Mouse (Mus musculus) telencephalon, adult 2 months (tissue): ENCODE measurements at regions not wholly inside any gene's neighbourhood (a gene's known extent, or its start where the extent isn't known, plus 50 kb on each side); places are given as distances from the start of the nearest gene placed in this dataset.

ENCODE experiments used
- DNase-seq: peaks from one replicate; pipeline ENCODE4 v3.0.0-alpha.2; 2011; ENCODE audit warnings: low read depth, low spot score

DNA sequence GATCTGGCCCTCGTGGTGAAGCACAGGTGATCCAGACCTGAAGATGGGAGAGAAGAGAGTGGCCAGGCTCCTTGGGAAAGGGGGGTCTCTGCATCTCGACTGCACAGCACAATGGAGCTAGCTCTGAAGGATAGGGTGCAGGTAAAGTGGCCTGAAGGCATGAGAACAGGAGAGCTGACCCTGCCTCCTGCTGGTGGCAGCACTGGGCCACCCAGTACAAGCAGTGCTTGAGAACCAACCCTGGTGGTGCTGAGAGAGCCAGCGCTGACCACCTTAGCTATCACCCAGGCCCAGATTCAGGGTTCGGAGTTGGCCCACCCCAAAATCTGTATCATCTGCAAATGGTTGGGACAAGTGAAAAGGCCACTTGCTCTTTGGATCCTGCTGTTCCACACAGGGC lies 66.2 kb downstream of the A730009L09Rik start:
- no peak for DNase-seq

DNA sequence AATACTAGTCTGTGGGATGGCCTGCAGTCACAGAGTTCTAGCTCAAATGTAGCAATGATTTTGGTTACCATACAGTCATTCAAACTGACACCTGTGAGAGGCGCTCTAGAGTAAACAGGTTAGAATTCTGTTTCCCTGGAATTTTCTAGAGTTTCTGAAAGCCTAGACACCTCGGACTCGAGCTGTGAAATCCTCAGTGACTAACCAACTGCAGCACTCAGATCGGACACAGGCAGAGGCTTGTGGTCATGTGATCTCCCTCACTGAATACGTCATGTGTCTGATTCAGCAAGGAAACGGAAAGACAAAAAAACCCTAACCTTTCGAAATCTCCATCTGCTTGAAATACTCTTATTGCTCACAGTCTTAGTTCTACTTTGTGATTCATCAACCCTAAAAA lies 68.4 kb downstream of the A730009L09Rik start:
- peak; percentile 41 for DNase-seq

DNA sequence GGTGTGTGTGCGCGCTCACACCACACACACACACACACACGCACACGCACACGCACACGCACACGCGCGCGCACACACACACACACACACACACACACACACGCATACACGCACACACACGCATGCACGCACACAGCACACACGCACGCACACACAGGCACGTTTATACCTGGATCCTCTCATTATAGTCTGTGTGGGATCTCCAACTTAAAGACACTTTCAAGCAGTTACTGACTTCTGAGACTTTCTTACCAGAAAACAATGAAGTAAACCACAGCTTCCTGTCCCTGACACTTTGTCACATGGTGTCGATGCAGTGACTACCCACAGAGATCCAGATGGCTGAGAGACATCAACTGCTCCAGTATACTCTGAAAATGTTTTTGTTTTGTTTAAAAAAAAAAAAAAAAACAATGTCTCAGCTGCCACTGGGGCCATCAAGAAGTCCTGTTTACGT lies 68.9 kb downstream of the A730009L09Rik start:
- DNase-seq, result no peak

DNA sequence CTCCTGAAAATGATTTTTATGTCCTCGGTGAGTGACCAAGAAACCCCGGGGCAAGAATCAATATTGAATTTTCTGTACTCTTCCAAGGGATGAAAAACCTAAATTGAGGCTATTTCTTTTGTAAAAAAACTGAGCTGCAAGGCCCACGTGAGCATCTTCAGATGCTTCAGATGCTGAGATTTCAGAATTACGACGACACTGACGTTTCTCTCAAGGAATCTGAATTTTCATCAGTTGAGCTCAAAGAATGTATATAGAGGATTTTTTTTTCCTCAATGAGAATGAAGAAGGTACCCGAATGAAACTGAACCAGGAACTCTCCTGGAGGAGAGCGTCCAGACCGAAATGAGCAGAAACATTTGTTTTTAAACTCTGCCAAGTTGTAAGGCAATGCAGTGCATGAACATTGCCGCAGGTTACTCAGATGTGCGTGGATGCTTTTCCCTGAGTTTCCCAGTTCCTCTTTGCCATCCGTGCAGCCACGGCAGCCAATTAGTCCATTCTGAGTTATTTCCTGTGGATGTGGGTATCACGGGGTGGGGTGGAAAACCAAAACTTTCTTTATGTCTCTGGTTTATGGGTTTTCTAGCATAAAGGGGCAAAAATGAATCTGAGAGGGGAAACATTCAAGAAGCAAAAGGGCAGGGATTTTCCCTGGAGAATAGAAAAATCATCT lies 69.9 kb downstream of the A730009L09Rik start:
- no peak for DNase-seq

DNA sequence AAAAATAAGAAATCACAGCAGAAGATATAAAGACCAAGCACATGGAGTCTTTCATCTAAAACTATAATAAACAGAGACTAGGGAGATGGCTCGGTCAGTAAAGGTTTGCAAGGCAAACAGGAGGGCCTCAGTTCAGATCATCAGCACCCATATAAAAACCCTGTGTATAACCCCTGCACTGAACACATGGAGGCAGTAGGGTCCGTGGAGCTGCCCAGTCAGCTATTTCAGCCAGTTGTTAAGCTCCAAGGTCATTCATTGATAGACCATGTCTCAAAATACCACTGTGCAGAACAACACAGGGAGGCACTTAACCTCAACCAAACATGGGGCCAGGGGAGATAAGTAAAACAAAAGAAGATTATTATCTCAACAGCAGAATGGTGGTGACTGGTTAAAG lies 78.1 kb downstream of the A730009L09Rik start:
- DNase-seq, result no peak

DNA sequence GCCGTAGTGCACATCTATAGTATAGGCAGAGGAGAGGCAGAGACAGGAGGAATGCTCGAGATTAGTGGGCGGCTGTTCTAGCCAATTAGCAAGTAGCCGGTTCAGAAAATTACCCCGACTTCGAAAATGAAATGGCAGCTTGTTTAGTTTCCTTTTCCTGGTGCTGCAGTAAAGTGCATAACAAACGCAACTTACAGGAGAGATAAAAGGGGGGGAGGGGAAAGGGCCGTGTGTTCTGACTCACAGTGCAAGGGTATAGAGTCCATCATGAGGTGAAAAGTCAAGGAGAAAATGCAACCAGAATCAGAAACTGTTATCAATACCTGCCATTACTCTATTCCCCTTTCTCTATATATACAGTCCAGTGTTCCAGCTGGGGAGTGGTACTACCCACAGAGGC lies 88.0 kb downstream of the A730009L09Rik start:
- no peak for DNase-seq

DNA sequence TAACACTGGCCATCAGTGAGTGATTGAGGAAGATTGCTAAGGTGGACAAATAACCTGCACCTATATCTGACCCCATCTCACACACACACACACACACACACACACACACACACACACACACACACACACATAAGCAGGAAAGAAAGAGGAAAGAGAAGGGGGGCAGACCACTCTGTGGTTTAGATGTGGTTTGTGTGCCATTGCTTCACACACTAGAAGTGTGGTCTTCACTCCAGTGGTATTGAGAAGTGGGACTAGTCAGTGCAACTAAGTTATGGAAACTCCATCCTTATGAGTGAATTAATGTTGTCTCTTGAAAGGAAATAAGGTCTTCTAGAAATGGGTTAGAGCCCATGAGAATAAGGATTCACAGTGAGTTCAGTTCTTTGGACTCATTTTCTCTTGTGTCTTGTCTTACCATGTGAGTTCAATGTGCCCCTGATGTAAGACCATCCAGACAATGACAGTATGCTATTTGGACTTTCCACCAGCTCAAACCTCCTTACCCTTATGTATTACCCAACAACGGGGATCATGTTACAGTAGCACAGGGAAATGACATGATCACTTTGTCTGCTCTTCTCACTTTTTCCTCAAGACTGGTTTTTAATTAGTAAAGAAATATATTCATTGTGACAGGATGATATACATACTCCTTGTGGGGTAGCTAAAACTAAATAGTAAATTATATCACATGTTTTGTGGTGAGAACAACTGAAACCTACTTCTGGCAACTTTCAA lies 88.7 kb downstream of the A730009L09Rik start:
- no peak for DNase-seq

DNA sequence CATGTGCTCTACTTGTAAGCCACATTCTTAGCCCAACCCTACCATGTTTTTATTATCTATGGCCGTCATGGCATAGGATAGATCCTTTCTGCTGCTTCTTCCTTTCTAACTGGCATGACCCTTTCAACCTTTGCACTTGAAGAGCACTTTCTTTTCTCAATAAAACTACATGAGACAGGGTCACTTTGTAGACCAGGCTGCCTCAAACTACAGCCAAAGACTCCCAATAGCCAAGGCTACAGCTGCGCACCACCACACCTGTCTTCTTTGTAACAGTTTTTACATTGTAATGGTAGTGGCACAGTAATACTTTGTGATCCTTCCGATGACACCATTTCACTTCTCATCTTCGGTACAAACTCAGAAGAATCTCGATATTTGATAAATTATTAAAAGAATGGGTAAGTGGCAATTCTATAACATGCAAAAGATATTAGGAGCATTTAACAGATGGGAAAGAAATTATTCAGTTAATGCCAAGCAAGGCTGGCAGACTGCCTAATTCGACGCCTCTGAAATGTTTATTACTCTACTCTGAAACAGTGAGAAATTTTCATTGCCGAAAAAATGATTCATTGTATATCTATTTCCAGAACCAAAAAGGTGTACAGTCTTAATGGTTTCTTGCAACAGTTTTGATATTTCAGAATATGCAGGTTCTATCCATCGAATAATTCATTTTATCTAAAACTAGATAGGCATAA lies 89.5 kb downstream of the A730009L09Rik start:
- no peak for DNase-seq

DNA sequence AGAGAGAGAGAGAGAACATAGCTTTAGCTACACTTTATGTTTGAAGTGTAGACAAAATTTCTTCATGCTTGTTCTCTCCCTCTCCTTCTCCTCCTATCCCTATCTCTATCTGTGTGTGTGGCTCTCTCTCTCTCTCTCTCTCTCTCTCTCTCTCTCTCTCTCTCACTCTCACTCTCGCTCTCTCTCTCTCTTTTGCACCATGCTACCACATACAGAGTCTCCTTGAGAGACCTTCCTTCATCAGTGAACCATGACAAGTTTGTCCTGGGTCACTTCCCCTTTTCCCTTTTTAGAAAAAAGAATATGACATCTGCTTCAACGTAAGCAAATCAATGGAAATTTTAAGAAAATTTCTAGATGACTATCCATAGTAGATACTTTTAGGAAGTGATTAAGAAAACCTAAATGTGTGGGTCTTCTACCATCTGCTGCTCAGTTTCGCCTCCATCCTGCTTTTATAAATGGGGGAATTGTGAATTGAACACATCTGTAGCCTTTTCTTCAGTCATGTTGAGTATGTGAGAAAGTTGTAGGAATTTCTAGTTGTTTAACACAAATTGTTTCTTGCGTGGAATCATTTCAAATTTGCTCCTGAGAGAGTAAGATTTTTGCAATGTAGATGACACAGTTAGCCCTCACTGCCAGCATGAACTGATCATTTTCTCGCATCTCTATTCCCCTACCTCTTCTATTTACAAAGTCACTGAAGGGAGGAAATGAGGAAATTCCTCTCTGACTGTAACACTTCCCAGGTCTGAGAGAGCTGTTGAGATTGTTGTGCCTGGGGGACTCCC lies 91.3 kb downstream of the A730009L09Rik start:
- DNase-seq, result no peak

DNA sequence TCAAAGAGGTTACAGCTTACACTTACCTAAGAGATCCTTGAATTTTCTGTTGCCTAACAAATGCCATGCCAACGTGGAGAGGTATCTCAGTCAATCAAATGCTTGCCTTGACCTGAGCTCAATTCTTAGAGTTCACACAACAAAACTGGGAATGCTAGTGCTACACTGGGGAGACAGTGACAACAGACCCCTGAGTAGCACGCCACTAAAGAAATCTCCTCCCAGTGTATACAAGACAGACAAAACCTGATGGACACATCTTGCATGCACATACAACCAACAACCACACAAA lies 91.8 kb downstream of the A730009L09Rik start:
- no peak for DNase-seq

DNA sequence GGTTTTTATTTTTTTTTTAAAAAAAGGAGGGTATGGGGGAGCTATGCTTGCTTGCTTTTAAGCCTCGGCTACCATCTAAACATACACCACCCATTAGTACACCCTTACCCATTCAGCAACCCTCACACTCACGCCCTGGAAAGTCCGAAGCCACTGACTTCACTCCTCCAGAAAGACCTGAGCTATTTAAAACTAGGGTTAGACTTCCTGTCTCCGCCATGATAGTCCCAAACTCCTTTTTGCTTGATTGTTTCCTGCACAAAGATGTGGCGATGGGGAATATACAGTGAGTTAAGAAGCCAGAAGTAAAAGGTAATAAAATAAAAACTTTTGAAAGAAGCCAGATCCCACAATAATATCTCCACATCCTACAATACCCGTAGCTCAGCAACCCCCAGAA lies 92.6 kb downstream of the A730009L09Rik start:
- no peak for DNase-seq

DNA sequence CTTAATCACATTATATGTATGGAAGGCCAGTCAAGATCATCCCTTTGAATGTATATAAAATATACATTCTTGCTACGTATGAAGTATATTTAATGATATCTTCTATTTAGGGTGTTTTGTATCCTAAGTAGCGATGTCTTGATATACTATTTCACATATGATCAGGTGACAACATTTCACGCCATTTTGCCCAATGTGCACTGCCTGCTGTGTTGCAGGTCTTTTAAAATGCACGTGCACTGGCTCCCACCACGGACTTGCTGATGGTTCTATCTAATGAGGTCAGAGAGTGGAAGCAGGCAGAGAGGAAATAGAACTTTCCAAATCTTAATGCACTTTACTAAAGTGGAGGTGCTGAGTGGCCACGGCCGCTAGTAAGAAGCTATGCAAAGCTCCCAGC lies 100.8 kb downstream of the A730009L09Rik start:
- DNase-seq, result no peak

DNA sequence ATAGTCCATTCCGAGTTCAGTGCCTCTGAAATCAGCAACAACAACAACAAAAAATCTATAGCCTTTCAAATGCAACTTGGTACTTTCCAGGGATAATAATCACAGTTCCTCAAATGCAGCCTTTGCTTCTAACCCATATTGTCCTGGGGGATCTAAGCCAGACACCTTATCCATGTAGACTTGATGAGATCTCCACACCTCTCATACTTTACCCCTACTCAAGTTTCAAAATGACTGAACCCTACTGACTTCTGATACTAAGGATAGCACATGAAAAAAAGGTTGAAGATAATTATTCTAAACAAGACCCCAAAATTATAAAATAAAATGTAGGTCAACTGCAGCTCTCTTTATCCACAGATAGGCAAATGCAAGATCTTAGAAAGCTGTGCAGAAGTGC lies 101.2 kb downstream of the A730009L09Rik start:
- no peak for DNase-seq

DNA sequence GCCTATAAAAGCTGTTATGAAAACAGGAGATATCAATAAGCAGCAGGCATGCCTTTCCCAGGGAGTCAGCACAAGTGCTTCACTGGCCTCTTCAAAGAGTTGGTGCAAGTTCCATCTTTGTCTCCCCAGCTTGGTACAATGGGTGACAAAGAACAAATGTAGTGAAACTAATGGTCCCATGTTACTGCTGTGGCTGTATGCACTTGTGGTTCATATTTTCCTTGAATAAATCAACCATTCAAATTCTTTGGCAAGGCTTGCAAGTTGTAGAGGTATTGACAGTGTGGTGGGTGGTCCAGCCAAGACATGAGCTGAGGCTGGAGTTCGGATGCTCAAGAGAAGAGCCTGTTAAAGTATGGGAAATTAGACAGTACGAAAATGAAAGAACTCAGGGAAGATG lies 103.5 kb downstream of the A730009L09Rik start:
- DNase-seq, result no peak

DNA sequence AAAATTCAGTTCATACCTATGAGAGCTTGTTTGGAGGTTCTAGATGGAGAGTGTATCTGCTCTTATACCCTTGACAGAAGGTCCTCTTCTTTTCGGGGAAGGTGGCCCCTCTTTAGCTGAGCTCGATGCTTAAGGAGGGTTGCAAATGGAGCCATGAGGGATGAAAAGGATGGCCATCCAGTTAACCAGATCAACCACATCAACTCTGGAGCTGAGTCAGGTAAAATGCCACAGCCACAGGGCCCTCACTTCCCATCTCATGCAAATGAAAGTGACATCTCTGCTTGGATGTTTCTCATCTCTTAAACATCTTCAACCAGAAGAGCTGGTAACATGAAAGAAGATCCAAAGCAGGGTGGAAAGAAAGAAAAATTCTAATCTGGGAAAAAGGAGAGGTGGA lies 105.0 kb downstream of the A730009L09Rik start:
- DNase-seq, result no peak

DNA sequence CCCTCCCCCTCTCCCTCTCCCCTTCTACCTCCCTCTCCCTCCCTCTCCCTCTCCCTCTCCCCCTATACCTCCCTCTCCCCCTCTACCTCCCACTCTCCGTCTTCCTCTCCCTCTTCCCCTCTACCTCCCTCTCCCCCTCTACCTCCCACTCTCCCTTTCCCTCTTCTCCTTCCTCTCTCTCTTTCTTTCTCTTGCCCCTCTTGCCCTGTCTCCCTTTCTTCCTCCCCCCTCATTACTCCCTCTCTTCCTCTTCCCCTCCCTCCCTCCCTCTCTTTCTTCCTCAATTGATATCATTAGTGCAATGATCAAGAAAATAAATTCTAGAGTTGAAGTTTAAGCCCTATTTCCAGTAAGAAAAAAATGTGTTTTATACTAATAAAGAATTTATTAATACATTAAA lies 105.9 kb downstream of the A730009L09Rik start:
- DNase-seq, result no peak

DNA sequence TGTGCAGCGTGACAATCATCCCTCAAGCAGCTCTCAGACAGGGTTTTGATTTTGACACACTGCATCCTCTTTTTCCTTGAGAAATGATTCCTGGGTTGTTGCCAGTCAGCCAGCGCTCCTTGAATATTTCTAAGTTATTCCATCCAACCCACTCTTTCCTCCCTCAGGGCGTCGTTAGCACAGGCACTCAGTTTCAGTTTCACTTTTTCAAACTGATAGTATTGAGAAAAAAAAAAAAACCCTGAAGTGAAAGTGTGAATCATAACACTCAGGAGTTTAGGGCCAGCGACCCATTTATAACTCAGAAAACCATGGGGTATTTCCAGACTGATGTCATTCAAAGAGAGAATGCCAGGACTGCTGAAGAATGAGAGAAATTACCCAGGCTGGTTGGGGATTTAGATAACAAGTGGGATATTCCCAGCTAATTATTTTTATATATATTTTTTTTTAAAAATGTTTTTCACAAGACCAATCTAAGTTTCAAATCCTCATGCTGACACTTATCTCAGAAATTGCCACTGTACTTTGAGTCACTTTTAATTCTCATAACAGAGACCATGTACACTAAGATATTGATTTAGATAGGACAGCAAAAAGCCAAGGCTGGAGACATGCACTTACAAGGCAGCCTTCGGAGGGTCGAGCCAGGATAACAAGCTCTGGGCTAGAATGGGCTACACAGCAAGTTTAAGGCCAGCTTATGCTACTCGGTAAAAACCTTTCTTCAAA lies 106.5 kb downstream of the A730009L09Rik start:
- peak; percentile 46 for DNase-seq

DNA sequence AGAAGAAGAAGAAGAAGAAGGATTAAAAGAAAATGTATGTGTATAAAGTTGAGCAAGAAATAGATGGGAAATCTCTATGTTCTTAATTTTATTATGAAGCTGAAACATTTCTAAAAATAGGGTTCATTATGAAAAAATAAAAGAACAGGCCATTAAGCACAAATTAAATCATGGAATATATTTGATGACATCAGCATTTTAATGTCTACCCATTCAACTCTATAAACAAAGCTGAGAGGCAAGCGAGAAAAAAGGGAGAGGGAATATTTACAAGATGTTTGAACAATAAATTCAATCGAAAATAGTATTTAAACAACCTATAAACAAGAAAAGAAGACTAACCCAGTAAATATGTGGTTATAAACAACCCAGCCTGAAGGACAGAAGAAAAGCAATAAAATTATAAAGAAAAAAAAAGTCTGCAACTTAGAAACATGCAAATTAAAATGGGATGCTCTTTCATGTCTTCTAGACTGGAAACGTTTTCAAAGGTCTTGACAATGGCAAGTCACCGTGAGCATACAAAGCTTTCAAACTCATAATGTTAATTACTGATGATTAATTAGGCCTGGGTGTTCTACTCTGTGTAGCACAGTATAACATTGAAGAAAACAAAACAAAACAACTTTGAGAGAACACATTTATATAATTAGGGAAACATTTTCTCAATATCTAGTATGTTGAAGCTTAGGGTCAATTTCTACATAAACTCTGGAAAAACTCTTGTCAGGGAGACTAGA lies 108.6 kb downstream of the A730009L09Rik start:
- no peak for DNase-seq

DNA sequence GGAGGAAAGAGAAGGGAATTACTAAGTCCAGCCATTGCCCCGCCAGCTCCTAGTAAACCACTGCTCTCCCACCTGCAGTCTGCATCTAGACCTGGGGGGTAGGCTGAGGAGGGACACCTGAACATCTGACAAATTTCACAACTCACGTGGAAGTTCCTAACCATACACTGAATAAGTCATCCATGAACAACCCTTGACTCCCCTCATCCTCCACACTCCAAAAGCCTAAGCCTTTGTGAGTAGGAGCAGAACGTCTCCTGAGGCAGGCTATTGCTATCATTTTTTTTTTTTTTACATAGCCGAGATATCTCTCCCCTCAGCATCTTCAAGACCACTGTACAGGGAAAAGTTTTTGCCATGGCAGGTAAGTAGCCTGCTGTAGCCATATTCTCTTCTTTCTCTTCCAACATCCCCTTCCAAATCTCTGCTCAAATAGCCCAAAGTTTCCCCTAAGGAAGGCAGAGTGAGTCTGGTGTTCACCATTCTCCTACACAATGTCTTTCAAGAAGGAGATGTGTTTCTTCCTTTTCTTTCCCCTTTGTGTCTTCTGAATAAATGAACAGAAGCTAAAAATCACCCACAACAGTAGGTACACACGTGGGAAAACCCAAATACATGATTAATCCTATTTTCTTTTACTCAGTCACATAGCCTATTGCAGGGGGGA lies 109.7 kb downstream of the A730009L09Rik start:
- DNase-seq, result no peak

DNA sequence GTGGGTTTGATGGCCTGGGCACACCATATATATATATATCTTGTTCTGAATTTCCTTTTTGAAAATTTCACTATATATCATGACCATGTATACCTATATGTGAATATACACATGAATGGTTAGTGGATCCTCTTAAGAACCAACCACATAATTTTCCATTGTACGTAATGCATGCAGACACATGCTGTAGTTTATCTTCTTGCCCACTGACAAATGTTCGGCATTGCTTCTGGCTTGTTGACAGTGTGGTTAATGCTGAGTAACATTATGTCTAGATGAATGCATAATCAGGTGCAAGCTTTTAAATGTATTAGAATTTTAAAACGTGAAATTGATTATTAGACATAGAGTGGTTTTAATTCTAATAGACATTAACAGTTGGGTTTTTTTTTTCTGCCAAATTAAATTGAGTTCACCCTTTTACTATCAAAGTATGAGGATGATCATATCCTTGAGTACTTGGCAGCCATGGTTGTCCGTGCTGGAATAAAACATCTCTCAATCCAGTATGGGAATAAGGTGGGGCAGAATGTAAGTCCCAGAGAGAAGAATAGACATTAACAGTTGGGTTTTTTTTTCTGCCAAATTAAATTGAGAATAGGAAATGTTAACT lies 110.3 kb downstream of the A730009L09Rik start:
- DNase-seq, result no peak
